Mouse (Mus musculus) ovary, postnatal 10 days (tissue): Measurements from ENCODE around the gene Fnbp1l.

ENCODE experiments used
- DNase-seq: peaks from one replicate; pipeline ENCODE4 v3.0.0; 2022; ENCODE audit warnings: low spot score

Fnbp1l gene

DNA sequence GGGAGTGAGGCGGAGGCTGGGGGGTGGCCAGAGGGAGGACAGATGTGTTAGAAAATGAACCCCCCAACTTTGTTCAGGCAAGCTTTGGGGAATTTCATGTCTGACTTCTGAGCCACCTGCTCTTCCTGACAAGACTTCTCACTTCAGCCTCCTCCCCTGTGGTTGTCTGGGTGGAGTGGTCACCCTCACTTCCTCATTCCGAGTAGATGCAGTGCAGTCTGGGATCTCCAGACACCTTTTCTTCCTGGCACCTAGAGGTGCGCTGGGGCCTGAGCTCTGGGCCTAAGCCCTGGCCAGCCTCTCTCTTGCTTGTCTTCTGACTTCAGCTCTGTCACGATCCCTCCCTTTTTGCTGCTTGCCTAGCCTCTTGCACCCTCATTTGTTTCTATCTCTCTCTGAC, 98.6 kb downstream of the Fnbp1l start:
- no peak for DNase-seq

DNA sequence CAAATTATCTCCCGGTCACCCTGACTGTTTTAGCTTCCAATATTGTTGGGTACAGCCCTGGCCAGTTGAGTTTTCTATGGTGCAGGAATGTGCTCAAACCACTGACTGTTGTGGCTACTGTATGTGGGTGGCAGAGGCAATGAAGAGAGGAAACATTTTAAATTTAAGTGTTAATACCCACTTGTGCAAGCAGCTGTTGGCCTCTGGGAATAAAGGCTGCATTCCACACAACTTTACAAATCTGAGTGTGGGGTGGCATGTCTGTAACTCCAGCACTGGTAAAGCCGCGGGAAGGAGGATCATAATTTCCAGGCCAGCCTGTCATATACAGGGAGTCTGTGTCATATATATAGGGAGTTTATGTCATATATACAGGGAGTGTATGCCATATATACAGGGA, 99.2 kb downstream of the Fnbp1l start:
- DNase-seq: no peak

DNA sequence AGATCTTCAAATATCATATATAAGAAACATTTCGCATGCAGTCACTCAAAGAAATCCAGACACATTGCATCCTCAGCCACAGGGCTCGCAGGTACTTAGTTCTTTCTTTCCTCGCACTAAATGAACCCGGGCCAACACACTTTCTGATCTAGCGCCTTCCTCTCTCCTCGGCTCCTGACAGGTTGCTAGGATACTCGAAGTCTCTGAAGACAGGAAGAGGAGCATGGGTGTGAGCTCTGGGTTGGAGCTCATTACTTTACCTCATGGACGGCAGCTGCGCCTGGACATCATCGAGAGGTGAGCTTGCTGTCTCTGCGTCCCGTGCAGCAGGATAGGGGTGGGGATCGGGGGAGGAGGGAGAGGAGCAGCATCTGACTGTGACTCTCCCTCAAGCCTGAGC, 100.4 kb downstream of the Fnbp1l start:
- no peak for DNase-seq

DNA sequence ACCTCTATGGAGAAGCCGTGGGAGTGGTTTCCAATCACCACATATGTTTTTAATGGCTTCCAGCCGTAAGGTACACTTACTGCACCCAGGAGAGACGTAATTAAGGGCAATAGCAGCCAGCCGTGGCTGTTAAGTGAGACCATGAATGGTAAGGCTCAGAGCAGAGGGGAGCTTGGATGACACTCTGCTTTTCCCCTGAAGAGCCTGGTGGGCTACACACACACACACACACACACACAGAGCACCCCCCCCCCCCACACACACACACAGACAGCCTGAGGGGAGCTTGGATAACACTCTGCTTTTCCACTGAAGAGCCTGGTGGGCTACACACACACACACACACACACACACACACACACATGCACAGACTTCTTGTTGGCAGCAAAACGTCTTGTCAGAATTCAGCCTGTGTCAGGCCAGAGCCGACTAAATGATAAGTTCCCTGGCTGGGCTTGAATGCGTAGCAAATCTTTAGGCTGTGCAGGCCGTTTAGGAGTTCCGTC, 101.2 kb downstream of the Fnbp1l start:
- DNase-seq: no peak

DNA sequence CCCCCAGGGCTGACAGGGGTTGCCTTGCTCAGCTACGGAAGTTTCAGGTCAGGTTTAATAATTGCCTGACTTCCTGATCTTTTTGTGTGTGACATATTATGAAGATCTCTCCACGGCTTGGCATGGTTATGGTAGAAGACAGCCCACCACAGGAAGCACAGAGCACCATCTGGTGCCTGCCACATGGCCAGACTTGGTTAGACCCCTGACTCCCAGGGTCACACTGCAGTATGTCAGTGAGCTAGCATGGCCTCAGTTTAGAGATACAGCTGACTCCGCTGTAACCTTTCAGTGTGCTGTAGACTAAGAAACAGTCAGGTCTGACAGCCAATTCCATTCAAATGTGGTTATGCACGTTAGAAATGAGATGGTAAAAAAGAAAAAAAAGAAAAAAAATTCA, 101.8 kb downstream of the Fnbp1l start:
- no peak for DNase-seq

DNA sequence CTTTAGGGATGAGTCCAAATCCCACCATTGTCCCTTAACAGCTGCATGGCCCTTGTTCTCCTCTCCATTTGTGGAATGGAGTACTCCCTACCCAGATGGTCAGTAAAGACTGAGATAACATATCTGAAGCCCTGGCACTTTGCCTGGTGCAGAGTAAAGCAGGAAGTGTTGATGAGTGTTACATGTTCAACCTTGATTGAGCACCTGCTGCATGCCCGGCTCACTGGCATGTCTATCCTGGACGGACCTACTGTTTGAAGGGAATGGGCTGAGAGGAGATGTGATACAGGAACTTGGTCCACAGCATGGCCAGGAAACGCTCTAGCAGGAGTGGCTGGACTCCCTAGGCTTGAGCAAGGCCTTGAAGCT, 103.2 kb downstream of the Fnbp1l start:
- no peak for DNase-seq

DNA sequence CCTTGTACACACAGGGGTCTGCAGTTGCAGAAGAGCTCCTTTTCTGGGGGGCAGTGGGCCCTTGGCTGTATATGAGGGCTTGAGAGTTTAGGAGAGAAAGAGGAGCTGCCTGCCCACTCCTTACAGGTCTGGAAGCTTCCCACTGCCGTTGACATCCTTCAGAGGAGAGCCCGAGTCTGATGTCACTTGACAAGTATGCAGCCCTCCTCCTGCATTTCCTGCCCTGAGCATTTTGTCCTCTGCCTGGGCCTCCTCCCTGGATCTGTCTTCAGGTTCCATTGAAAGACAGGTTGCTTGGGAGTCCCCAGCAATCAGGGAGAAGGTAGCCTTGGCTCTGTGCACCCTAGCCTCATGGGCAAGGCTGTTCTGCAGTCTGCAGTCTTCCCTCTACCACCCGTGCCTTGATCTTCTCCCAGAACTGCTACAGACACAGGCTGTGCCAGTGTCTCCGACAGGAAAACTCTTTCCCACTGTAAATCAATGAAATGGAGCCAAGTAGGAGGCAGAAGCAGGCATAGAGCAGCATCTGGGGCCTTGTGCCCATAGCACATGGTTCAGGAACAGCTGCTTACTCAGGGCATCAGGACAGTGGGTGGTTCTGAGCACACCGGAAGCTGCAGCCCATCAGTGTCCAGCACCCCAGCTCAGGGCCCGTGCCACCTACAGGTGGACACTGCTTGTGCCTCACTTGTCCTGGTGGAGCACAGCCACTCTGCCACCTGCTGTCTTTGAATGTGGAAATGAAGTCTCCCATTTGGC, 103.8 kb downstream of the Fnbp1l start:
- no peak for DNase-seq

DNA sequence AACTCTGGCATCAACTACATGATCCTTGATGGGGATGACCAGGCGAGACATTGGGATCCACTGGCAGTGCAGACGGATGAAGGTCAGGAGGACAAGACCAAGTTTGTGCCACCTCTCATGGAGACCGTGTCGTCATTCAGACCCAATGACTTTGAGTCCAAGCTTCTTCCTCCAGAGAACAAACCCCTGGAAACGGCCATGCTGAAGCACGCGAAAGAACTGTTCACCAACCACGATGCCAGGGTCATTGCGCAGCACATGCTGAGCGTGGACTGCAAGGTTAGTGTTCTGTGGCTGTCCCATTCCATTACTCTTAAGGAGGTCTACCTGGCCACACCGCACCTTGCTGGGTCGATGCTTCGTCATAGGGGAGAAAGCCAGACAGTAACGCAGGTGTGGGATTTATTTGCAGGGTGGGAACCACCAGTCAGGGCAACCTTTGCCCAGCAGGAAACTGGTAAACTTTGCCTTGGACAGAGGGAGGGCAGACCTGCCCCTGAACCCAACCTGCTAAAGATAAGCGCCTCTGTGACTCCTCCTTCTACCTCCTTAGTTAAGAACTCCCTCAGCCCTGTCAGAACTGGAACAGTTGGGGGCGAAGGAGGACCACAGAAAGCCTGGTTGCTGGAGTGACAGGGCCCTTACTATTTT, 106.7 kb downstream of the Fnbp1l start:
- DNase-seq: no peak

DNA sequence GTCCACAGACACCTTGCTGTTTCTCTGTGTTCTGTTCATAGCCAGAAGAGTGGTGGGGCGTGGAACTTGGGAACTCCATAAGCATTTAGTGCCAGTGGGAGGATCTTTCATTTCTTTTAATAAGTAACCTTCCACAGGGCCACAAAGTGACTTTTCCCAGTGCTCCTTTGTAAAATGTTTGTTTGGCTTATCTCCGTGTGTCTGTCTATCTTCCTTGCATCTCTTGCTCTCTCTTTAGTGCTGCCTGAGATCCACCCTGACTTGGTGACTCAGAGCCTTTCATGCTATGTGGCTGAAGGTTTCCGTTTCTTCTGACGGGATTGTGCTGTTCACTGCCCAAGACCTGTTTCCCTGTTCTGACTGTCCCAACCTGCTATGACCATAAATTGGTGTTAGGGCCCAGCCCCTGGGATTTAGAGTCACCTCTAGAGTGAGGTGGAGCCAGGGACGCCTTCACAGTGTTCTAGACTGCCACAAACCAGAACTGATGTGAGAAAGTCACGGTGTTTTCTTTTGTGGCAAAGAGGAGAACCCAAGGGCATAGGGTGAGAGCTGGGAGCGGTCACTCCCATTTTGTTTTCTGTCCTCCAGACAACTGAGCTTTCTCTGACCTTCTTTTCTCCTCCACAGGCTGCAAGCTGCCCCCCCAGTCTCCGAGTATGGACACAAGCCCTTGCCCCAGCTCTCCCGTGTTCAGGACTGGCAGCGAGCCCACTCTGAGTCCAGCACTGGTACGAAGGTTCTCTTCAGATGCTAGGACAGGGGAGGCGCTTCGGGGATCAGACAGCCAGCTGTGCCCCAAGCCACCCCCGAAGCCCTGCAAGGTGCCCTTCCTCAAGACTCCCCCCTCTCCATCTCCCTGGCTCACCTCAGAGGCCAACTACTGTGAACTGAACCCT, 107.5 kb downstream of the Fnbp1l start:
- DNase-seq: no peak

DNA sequence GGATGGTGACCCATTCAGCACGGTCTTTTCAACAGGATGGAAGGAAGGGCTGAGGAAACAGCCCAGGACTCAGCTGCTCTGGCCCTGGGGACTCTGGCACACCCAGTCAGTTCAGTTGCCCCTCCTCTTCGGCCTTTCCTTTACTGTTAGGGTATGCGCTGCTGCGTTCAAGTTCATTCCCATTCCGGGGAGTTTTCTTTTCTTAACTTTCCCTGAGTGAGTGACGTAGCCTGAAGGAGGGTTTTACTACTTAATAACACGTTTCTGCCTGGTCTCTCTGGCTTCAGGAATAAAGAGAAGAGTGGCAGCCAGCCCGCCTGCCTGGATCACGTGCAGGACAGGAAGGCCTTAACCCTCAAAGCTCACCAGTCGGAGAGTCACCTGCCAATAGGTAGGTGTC, 108.6 kb downstream of the Fnbp1l start:
- DNase-seq: no peak

DNA sequence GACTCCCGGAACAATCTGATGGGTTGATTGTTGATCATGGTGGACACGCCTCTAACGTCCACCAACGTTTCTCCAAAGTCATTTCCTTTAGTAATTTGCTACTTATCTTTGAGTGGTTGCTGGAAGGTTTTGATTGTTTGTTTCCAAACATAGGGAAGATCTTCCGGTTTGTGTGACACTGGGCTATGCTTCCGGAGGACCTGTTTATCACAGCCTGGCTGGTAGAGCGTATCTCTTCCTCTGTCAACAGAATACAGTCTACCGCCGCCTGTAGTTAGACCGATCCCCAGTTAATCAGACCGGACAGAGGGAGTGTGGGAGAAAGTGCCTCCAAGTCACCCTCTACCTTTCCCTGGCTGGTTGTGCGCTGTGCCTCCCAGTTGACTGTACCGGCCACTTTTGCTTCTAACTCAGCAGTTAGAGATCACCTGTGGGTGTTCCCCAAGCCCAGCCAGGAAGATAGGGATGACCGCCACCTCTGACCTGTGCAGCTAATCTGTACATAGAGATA, 109.2 kb downstream of the Fnbp1l start:
- DNase-seq: no peak

DNA sequence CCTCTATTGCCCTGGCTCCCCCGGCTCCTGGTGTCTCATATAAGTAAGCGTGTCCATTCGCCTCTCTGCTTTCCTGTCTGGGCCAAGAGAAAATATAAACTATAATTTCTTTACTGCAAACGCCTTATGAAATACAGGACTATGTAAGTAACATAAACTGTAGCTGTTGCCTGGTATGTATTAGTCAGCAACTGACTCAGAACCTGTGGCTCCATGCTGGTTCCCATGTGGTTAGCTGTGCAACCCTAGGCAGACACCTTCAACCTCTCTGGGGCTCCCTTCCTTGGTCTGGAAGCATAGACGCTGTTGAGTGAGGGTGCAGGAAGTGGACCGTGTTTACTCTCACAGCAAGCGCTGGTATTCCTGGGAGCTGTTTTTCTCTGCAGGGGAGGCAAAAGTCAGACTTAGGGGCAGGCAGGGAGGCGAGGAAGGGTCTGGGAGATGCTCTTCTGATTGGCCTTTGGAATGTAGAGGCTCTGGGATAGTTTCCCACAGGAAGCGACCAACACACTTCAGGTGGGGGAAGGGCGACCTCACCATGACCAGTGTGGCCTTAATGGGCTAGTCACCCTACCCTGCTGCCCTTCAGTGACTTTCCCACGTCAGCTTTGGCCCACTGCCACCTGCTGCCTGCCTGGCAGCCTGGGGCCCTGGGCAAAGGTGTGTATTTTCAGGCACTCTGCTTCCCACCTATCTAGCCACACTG, 109.8 kb downstream of the Fnbp1l start:
- no peak for DNase-seq

DNA sequence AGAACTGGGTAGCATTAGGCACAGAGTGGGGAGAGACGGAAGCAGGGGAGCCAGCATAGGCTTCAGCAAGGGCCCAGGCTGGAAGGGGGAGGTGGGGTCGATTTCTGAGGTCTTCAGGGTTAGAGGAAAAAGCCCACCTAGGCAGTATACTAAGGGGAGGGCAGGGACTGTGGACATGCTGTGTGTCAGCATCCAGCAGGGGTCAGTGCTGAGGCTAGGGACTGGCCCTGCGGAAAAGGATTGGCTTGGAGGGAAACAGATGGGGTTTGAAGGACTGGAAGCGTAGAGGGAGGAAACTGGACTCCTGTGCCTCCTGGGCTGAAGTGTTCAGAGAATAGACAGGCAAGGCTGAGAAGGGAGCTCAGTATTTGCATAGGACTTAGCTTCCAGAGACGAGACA, 110.4 kb downstream of the Fnbp1l start:
- DNase-seq: no peak

DNA sequence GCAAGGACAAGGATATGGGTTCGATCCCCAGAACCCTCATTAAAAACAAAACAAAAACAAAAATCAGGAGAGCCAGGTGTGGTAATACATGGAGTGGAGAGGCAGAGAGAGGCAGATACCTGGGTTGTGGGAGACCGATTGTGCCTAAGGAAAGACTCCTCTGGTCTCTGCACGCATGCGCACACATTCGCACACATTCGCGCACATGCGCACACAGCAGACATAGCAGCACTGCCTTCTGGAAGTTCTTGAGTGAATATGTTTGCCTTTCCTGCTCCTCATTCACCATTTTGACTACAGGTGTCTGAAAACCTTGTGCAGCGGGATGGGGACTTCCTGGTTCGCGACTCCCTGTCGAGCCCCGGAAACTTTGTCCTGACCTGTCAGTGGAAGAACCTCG, 111.7 kb downstream of the Fnbp1l start:
- DNase-seq: no peak

DNA sequence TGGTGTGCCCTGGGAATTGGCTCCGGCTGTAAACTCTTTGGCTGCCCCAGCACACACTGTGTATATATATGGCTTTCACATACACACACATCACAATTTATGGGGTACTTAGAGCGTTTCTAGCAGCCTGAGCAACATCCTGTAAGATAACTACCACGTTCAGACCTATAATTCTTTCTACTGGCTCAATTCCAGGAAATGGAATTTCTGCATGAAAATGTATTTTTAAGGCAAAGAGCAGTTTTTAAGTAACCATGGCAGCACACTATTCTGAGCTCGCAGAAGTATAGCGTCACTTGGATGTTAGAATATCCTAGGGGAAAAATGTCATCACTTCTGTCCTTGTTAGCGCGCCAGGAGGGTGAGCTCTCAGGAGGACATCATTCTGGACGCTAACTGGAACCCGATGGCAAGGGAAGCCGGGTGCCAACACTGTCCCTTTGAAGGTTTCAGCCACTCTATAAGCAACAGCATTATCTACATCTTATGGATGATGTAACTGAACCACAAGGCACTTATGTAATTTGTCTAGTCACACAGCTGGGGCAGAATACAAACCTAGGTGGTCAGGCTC, 113.1 kb downstream of the Fnbp1l start:
- DNase-seq: no peak

DNA sequence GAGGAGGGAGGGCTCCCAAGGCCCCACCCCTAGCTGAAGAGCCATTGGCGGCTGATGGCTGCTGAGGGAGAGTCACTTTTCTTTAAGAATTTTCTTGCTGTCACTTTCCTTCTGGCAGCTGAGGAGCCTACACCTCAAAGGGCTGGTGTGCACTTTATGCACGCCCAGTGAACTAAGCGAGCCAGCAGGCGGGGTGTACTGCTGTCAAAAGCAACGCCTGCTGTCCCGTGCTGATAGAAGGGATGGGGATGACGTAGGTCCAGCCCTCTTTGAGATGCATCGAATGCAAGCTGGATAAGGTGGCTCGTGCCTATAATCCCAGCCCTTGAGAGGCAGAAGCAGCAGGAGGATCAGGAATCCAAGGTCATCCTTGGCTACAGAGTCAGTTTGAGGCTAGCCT, 118.6 kb downstream of the Fnbp1l start:
- DNase-seq: no peak

DNA sequence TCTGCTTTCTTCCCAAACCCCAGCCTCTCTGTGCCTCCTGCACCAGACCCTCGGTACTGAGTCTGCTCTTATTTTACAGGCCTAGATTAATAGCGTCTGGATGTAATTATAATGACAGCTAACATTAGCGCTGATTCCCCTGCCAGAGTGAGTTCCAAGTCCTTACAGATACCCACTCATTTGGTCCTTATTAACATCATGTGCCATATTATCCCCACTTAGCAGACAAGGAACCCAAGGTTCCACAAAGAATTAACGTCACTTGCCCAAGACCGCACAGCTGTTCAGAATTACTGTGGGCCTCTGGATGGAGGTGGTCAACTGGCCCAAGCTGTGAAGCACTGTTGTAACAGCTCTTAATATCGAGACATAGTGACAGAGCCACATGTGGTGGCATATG, 119.9 kb downstream of the Fnbp1l start:
- no peak for DNase-seq

DNA sequence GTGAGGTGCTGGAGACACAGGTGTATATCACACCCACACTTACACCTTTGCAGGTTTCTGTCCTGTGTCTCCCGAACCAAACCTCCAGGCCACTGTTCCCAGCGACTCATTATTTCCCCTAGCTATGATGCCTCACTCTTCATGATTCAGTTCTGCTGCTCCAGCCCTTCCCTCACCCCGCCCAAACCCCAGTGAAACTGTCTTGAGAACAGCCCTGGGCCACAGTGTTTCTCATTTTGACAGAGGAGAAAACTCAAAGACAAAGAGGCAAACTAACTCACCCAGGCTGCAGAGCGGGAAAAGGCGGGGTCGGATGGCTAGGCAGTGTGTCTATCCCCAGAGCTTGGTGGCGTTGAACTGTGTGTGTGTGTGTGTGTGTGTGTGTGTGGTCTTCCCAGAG, 121.0 kb downstream of the Fnbp1l start:
- no peak for DNase-seq

DNA sequence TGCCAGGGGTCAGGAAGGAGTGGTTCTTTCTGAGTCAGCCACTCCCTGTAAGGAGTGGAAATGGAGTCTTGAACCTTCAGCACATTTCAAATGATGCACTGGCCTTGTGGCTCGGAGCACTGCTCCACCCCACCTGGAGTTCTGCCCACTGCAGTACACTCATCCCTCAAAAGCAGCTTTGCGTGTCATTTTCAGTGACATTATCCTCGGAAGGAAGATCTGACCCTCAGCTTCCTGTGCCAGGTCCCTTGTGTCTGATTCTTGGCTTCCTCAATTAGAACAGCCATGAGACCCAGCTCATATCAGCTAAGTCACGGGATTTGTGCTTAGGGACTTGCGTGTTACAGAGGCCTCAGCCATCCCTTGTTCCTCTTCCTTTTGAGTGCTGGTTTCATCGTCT, 121.6 kb downstream of the Fnbp1l start:
- no peak for DNase-seq

DNA sequence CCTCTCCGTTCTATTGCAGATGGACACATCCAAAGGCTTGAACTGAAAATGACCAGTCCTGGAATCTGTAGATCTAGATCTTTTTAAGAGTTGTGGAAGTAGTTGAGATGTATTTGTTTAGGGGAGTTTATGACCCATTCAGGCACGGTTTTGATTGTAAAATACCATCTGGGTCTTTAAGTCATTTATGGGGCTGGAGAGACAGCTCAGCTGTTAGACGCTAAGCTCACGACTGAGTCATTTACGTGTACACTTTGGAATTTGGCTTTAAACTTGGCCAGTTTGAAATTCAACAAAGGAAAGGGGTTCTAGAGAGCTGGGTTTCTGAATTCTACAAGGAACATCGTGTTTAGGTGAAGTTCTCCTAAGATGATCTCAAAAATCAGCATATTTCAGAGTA, 124.8 kb downstream of the Fnbp1l start:
- no peak for DNase-seq

DNA sequence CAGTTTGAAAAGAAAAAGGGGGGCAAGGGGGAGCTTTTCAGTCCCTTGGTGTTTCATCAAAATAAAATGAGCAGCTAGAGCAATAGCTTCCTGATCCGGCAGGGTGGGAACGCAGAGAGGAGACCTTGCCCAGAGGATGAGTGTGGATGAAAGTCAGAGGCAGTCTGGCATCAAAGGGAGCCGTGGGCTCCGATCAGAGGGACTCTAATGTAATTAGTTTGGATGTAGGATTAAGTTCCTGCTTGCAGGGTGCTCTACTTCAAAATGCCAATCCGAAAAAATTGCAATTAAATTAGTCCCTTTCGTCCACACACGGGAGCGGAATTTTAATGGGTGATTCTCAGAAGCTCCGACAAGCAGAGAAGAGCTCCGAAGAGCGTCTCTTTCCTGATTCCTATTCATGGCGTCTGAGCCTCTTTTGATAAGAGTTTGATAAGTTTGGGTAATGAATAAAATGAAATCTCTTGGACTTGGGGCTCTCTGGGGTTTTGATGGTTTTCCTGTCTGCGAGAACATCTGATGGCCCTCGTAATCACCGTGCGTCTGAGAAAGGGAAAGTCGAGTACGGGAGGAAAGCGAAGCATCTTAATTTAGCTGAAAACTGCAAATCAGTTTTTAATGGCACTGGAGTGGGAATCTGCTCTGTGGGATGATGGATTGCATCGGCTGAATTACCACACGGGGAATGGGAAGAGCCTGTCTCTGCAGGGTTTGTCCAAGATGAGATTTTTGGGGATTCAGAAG, 126.5 kb downstream of the Fnbp1l start:
- no peak for DNase-seq
